ENCODE assay signal across 16 mouse cellular contexts in genomic region chr8:115026201-115026600, GRCm38 (mm10).
"Had no signal": no experiment of that assay in that cellular context is flagged by ENCODE, and none has a peak within 500 bp of the region (broad histone marks: within the 10 kb centered on the region; RNA-seq: fewer than 3 reads in every experiment).

No protein-coding gene starts in this region.

- DNase-seq: midbrain, embryonic 14.5 days; right cerebral cortex, adult 18-20 months; thymus, adult 2 months; thymus, postnatal 25 days; thymus, postnatal 4 days had no signal

- ATAC-seq: liver, embryonic 12.5 days; midbrain, embryonic 16.5 days had no signal

- H3K9me3 ChIP-seq: limb, embryonic 15.5 days; liver, embryonic 12.5 days; midbrain, embryonic 10.5 days; midbrain, embryonic 12.5 days; neural tube, embryonic 13.5 days; neural tube, embryonic 15.5 days; stomach, embryonic 15.5 days had no signal

- H3K27me3 ChIP-seq: limb, embryonic 15.5 days; liver, embryonic 12.5 days; midbrain, embryonic 12.5 days; neural tube, embryonic 13.5 days; neural tube, embryonic 15.5 days; stomach, embryonic 15.5 days had no signal

- H3K4me3 ChIP-seq: limb, embryonic 15.5 days; liver, embryonic 12.5 days; midbrain, embryonic 10.5 days; midbrain, embryonic 12.5 days; myocyte; neural tube, embryonic 13.5 days; neural tube, embryonic 15.5 days; stomach, embryonic 15.5 days had no signal

- H3K27ac ChIP-seq: limb, embryonic 15.5 days; liver, embryonic 12.5 days; liver, embryonic 14.5 days; midbrain, embryonic 10.5 days; midbrain, embryonic 12.5 days; neural tube, embryonic 13.5 days; neural tube, embryonic 15.5 days; stomach, embryonic 15.5 days; stomach, postnatal 0 days had no signal

- H3K4me2 ChIP-seq: limb, embryonic 15.5 days; liver, embryonic 12.5 days; midbrain, embryonic 12.5 days; neural tube, embryonic 13.5 days; neural tube, embryonic 15.5 days; stomach, embryonic 15.5 days had no signal

- H3K4me1 ChIP-seq: liver, embryonic 12.5 days; midbrain, embryonic 10.5 days; midbrain, embryonic 12.5 days; neural tube, embryonic 15.5 days; stomach, embryonic 15.5 days had no signal

- H3K36me3 ChIP-seq: limb, embryonic 15.5 days; liver, embryonic 12.5 days; midbrain, embryonic 10.5 days; midbrain, embryonic 12.5 days; neural tube, embryonic 13.5 days; neural tube, embryonic 15.5 days; stomach, embryonic 15.5 days had no signal

- H3K9ac ChIP-seq: limb, embryonic 15.5 days; liver, embryonic 12.5 days; liver, embryonic 14.5 days; midbrain, embryonic 12.5 days; neural tube, embryonic 13.5 days; neural tube, embryonic 15.5 days; stomach, embryonic 15.5 days had no signal
